Mouse (Mus musculus): ENCODE data around the gene Cd68.
"Not testable (repeated sequence)": the region's sequence is repeated elsewhere in the genome, so short reads cannot be mapped to it uniquely, and the experiment has no call there.

Cd68 gene

DNA sequence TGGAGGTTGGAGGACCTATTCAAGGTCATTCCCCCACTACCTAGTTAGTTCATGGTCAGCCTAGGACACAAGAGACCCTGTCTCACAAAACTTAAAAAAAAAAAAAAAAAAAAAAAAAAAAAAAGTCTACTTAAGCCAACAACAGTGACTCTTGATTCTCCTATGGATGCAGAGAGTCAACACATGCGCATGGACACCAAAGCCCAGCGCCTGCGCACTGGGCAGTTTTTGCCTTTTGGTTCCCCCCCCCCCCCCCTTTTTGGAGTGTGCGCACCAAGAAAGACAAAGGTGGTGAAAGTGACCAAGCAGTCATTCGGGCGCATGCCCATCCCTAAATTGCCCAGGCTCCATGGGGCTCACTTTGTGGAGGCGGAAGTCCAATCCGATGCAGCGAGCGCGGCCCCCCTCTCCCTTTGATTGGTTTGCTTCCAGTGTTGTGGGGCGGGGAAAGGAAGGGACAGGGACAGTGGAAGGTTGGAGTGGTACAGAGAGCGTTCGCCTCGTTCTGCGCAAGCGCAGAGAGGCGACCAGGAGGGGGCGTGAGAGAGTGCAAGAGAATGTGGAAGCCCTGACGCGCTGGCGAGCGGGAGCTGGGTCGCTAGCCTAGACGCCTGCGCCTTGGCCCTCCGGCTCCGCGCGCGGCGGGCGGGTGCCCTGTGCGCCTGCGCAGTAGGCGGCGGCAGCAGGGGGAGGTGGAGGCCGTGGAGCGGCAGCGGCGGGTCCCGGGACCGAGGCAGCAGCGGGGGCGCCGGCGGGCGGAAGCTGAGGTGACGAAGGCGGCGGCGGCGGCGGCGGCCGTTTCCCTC lies 33.5 kb downstream of the Cd68 start, which contains the start of gene Fxr2:
TSS of gene Fxr2 (plus strand) at position 707 of the 806 bp plus-strand sequence.
- intact Hi-C loops (cut with DNase I) = no loop called here

DNA sequence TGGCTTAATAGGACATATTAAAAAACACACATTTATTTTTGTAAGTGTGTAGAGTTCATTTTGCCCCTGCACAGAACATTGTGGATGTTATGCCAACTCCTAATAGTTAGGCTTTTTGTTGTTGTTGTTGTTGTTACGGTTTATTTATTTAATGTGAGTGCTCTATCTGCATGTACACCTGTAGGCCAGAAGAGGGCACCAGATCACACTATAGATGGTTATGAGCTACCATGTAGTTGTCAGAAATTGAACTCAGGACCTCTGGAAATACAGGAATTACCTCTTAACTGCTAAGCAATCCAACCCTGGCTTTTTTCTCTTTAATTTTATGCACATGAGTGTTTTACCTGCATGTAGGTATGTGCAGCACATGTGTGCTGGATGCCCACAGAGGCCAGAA lies 36.2 kb downstream of the Cd68 start:
- intact Hi-C loops (cut with DNase I) = loop anchor here (5.0 kb wide), 1 partner anchor 32 kb away; the partner anchor contains the start of gene Mpdu1

GRCm38 (mm10) chr11:69628286-69628685 lies 37.7 kb downstream of the Cd68 start:
- intact Hi-C loops (cut with DNase I) = loop anchor here (5.0 kb wide), 1 partner anchor 34 kb away; the partner anchor contains the start of gene Mpdu1

- intact Hi-C loops (cut with DNase I) = not testable (repeated sequence)
These were observed 41.6 kb downstream of the Cd68 start for GRCm38 (mm10) chr11:69624339-69624738.

- intact Hi-C loops (cut with DNase I) = no loop called here
These were observed 42.9 kb downstream of the Cd68 start for GRCm38 (mm10) chr11:69623006-69623405.

GRCm38 (mm10) chr11:69622406-69622805 lies 43.5 kb downstream of the Cd68 start:
- intact Hi-C loops (cut with DNase I) = no loop called here

DNA sequence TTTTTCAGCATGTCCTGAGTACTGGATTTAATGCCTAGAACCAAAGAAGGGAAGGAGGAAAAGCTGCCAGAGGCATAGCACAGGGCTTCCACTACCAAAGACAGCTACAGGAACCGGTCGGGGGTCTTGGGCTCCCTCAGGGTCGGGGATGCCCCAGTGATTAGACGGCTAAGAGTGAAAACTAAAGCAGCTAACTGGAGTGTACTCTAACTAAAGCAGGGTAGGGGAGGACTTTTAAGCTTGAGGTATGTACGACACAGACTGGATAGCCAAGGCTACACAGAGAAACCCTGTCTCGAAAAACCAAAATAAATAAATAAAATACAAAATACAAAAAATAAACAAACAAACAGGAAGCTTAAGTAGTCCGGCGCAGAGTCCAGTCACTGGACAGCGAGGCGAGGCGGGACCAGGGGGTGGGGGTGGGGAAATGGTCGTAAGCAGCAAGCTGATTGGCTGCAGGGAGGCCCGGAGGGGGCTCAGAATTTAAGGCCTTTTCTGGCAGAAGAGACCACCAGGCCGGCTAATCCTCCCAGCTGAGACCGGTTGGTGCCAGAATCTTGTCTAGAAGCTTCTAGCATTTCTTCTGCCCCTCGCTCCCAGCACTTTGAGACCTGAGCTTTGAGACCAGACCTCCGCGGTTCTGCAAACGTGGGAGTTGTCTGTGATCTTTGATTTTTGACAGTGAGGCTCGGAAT lies 44.2 kb downstream of the Cd68 start, which contains the start of gene Sat2:
TSS of gene Sat2 (plus strand) at position 454 of the 698 bp plus-strand sequence.
- intact Hi-C loops (cut with DNase I) = no loop called here

DNA sequence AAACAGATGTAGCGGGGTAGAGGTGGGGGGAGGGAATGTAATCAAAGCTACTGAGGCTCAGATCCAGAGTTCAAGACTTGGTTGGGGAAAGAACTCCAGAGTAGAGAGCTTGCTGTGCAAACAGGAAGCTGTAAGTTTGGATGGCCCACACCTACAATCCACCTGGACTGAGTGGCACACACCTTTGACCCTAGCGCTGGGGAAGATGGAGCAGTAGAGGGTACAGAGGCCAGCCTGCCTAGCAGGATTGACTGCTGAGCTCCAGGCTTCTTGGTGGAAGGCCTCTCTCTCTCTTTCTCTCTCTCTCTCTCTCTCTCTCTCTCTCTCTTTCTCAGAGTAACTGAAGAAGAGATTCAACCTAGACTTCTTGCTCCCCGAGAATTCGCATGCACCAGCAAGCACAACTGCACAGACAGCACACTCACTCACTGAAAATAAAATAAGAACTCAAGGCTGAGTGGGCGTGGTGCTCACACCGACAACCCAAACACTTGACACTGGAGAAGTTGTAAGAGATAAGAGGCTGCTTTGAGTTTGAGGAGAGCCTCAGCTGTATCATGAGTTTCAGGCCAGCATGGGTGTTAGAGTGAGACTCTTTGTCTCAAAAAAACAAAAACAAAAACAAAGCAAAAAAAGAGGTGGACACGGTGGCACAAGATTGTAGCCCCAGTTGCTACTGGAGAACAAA lies 45.4 kb downstream of the Cd68 start:
- intact Hi-C loops (cut with DNase I) = no loop called here

DNA sequence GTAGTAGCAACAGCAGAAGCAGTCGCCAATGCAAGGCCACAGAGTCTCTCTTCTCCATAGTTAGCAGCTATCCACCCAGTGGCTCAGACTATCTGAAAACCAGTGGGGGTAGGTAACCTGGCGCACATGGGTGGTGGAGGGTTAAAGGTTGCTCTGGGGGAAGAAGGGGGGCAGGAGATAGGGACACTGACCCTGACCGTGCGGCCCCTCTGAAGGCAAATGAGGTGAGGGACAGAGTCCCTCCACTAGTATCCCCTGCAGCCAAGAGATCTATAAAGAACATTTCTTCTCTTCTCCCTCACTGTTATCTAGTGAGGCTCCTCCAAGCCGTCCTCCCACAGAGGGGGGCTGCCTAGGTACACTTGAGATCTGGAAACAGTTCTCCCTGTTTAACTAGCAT lies 48.1 kb downstream of the Cd68 start, which contains the start of gene Shbg:
TSS of gene Shbg (minus strand) at position 101 of the 400 bp plus-strand sequence.
- intact Hi-C loops (cut with DNase I) = no loop called here

- intact Hi-C loops (cut with DNase I) = no loop called here
These were observed 49.2 kb downstream of the Cd68 start for GRCm38 (mm10) chr11:69616781-69617180.

- intact Hi-C loops (cut with DNase I) = loop anchor here (1.0 to 5.0 kb wide), 3 partner anchors 34 to 87 kb away; partner anchors contain the start of genes Dnah2, Trp53 and Wrap53
These were observed 51.7 kb downstream of the Cd68 start for GRCm38 (mm10) chr11:69614257-69614588.

Small RNA genes within 50 kb of the gene (microRNA-seq; reads per million reads assigned to microRNA genes)
- gene Mir1934 = 4.0 to 5.1 reads per million in 2 experiments
- gene Mir467f = 0 reads per million in 2 experiments

Data from adrenal gland (tissue).